Mouse (Mus musculus) olfactory bulb, adult 2 months (tissue): Measurements from ENCODE around the gene Sufu.

Source experiments
- CTCF ChIP-seq: fragments of 200-500 bp; IDR thresholded peaks from 2 replicates; pipeline ENCODE4 v1.5.1; 2012; ENCODE audit warnings: low read depth, mild to moderate bottlenecking, low read length, moderate library complexity; ENCODE audit not compliant: insufficient read depth
- POLR2A ChIP-seq: fragments of 200-500 bp; IDR thresholded peaks from 2 replicates; pipeline ENCODE4 v1.6.1; 2012; ENCODE audit warnings: mild to moderate bottlenecking, low read depth, low read length, moderate library complexity; ENCODE audit not compliant: insufficient read depth

DNA sequence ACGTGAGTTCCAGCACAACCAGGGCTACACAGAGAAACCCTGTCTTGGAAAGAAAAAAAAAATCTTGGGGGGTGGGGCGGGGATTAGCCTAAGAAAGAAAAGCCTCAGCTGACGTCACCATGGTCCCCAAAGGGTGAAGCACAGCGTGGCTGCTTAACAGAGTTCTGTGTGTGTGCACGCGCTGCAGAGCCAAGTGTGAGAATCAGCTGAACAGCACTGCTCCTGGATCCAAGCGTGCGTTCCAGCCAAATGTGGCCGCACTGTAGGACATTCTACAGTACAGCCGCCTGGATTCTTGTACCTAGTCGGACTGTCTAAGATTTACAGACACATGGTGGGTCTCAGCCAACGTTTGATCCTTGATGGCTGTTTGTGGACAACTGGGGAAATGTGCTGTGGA lies 29.8 kb downstream of the Sufu start:
- TF ChIP-seq CTCF, result no peak
- no peak for TF ChIP-seq POLR2A
